Mouse (Mus musculus) ovary, postnatal 14 days (tissue): Measurements from ENCODE around the gene Amigo1.
A peak's percentile ranks its signal among the peaks of the same experiment; 100 is the strongest.

ENCODE experiments used
- DNase-seq: peaks from one replicate; pipeline ENCODE4 v3.0.0; 2022; ENCODE audit warnings: low spot score

Amigo1 gene

GRCm38 (mm10) chr3:108180514-108180913 lies 5.6 kb upstream of the Amigo1 start:
- DNase-seq: no peak

- DNase-seq: no peak
These were observed 1.4 kb upstream of the Amigo1 start for GRCm38 (mm10) chr3:108184742-108185141.

- DNase-seq: no peak
These were observed 556 bp upstream of the Amigo1 start for GRCm38 (mm10) chr3:108185460-108186097.

GRCm38 (mm10) chr3:108187111-108187795 lies 1.1 kb downstream of the Amigo1 start:
- no peak for DNase-seq

GRCm38 (mm10) chr3:108188716-108189490 lies 2.8 kb downstream of the Amigo1 start:
- no peak for DNase-seq

GRCm38 (mm10) chr3:108189897-108190296 lies 3.8 kb downstream of the Amigo1 start:
- no peak for DNase-seq

- DNase-seq: no peak
These were observed 7.6 kb downstream of the Amigo1 start for GRCm38 (mm10) chr3:108193686-108194085.

- no peak for DNase-seq
These were observed 9.2 kb downstream of the Amigo1 start for GRCm38 (mm10) chr3:108195287-108195686.

- no peak for DNase-seq
These were observed 9.9 kb downstream of the Amigo1 start for GRCm38 (mm10) chr3:108195941-108196590.

GRCm38 (mm10) chr3:108197066-108197497 lies 10.9 kb downstream of the Amigo1 start:
- DNase-seq: no peak

- DNase-seq: no peak
These were observed 13.1 kb downstream of the Amigo1 start for GRCm38 (mm10) chr3:108199231-108199630.

GRCm38 (mm10) chr3:108200329-108201323 lies 14.5 kb downstream of the Amigo1 start, which contains the start of gene Cyb561d1:
TSS of gene Cyb561d1 (minus strand) at chr3:108201212.
- peak; percentile 90 for DNase-seq

GRCm38 (mm10) chr3:108202506-108202905 lies 16.4 kb downstream of the Amigo1 start:
- DNase-seq: no peak

- no peak for DNase-seq
These were observed 17.1 kb downstream of the Amigo1 start for GRCm38 (mm10) chr3:108203212-108203611.

- peak; percentile 74 for DNase-seq
These were observed 17.6 kb downstream of the Amigo1 start for GRCm38 (mm10) chr3:108203621-108204325.

GRCm38 (mm10) chr3:108204470-108204869 lies 18.3 kb downstream of the Amigo1 start:
- DNase-seq: no peak

- no peak for DNase-seq
These were observed 19.5 kb downstream of the Amigo1 start for GRCm38 (mm10) chr3:108205601-108206000.

GRCm38 (mm10) chr3:108206731-108207375 lies 20.7 kb downstream of the Amigo1 start:
- DNase-seq: no peak

GRCm38 (mm10) chr3:108209001-108209400 lies 22.9 kb downstream of the Amigo1 start:
- no peak for DNase-seq

- DNase-seq: no peak
These were observed 23.4 kb downstream of the Amigo1 start for GRCm38 (mm10) chr3:108209536-108209935.
